Mouse (Mus musculus) liver, embryonic 11.5 days (tissue): ENCODE measurements at regions not wholly inside any gene's neighbourhood (a gene's known extent, or its start where the extent isn't known, plus 50 kb on each side); places are given as distances from the start of the nearest gene placed in this dataset.

ENCODE experiments used
- ATAC-seq: fragments of 200-750 bp; cut with Nextera tagmentation; replicated peaks from 2 replicates; pipeline ENCODE4 v1.8.0; 2017; ENCODE audit warnings: moderate number of reproducible peaks, mild to moderate bottlenecking, moderate TSS enrichment, moderate library complexity; ENCODE audit not compliant: low FRiP score
- DNase-seq: peaks from one replicate; pipeline ENCODE4 v3.0.0-alpha.2; 2017; ENCODE audit warnings: low spot score
- H3K27ac ChIP-seq: fragments of 300-500 bp; sonication (generic); 2 replicates; pipeline ENCODE4 v1.5.1; 2014; ENCODE audit warnings: mild to moderate bottlenecking, low read depth, low read length, control low read depth
- H3K27me3 ChIP-seq: fragments of 300-500 bp; sonication (generic); replicated peaks from 2 replicates; pipeline ENCODE4 v1.6.1; 2014; ENCODE audit warnings: low read length, mixed read lengths; ENCODE audit not compliant: control insufficient read depth, insufficient read depth
- H3K36me3 ChIP-seq: fragments of 300-500 bp; sonication (generic); 2 replicates; pipeline ENCODE4 v1.6.1; 2014; ENCODE audit warnings: mild to moderate bottlenecking, low read length, moderate library complexity, mixed read lengths; ENCODE audit not compliant: control insufficient read depth, insufficient read depth
- H3K4me1 ChIP-seq: fragments of 300-500 bp; sonication (generic); replicated peaks from 2 replicates; pipeline ENCODE4 v1.6.1; 2014; ENCODE audit warnings: low read length, mixed read lengths; ENCODE audit not compliant: control insufficient read depth, insufficient read depth
- H3K4me2 ChIP-seq: fragments of 300-500 bp; sonication (generic); 2 replicates; pipeline ENCODE4 v1.6.1; 2014; ENCODE audit warnings: mild to moderate bottlenecking, control low read depth, moderate library complexity
- H3K4me3 ChIP-seq: fragments of 300-500 bp; sonication (generic); 2 replicates; pipeline ENCODE4 v1.5.1; 2014; ENCODE audit warnings: low read depth, low read length, control low read depth
- H3K9ac ChIP-seq: fragments of 300-500 bp; sonication (generic); 2 replicates; pipeline ENCODE4 v1.6.1; 2014; ENCODE audit warnings: low read depth, low read length, control low read depth
- H3K9me3 ChIP-seq: fragments of 300-500 bp; sonication (generic); 2 replicates; pipeline ENCODE4 v1.6.1; 2016; ENCODE audit warnings: low read length, inconsistent platforms, mixed read lengths; ENCODE audit not compliant: control insufficient read depth
- WGBS: fragments of 180-500 bp; shearing (Covaris S2); extraction: QIAGEN DNeasy Blood & Tissue Kit; methylation state at CpG from one replicate; pipeline ENCODE4 v1.1.7; 2014; 5-methylcytosine and 5-hydroxymethylcytosine counted together

GRCm38 (mm10) chrX:158920217-158920616 is 289.9 kb upstream of the Rps6ka3 start:
- H3K4me2 ChIP-seq, result no peak overlapping the region
- no peaks in the 10 kb centered on the region for H3K4me1 ChIP-seq
- no peak overlapping the region for H3K27ac ChIP-seq
- H3K4me3 ChIP-seq, result no peak overlapping the region
- no peak for DNase-seq
- H3K9ac ChIP-seq, result no peak overlapping the region
- no peaks in the 10 kb centered on the region for H3K36me3 ChIP-seq
- WGBS, result 52% methylated on average over 3 of the region's 3 CpGs
- peaks cover 9% of the 10 kb centered on the region; the same call in 1 of the 2 replicates for H3K27me3 ChIP-seq
- no peaks in the 10 kb centered on the region for H3K9me3 ChIP-seq
- no peak for ATAC-seq

- DNase-seq (no peak), ATAC-seq (no peak)
- Histone ChIP-seq H3K4me1 (no peaks in the 10 kb centered on the region), H3K27me3 (peaks cover 9% of the 10 kb centered on the region; the same call in 1 of the 2 replicates), H3K9me3 (no peaks in the 10 kb centered on the region), H3K27ac (no peak overlapping the region), H3K36me3 (no peaks in the 10 kb centered on the region), H3K4me2 (no peak overlapping the region), H3K9ac (no peak overlapping the region), H3K4me3 (no peak overlapping the region)
- WGBS, result 61% methylated on average over 5 of the region's 5 CpGs
Observed at GRCm38 (mm10) chrX:158921424-158921823, 288.7 kb upstream of the Rps6ka3 start.

- Histone ChIP-seq H3K4me2 (no peak overlapping the region), H3K4me3 (no peak overlapping the region), H3K27me3 (peaks cover 9% of the 10 kb centered on the region; the same call in 1 of the 2 replicates), H3K27ac (no peak overlapping the region), H3K9me3 (no peaks in the 10 kb centered on the region), H3K9ac (no peak overlapping the region), H3K36me3 (no peaks in the 10 kb centered on the region), H3K4me1 (no peaks in the 10 kb centered on the region)
- ATAC-seq (no peak), DNase-seq (peak; percentile 38)
- 35% methylated on average over 14 of the region's 14 CpGs for WGBS
Observed at GRCm38 (mm10) chrX:158921838-158922450, 288.2 kb upstream of the Rps6ka3 start.

- peaks cover 9% of the 10 kb centered on the region; the same call in 1 of the 2 replicates for H3K27me3 ChIP-seq
- H3K9ac ChIP-seq, result no peak overlapping the region
- no peaks in the 10 kb centered on the region for H3K9me3 ChIP-seq
- H3K4me1 ChIP-seq, result no peaks in the 10 kb centered on the region
- no peak overlapping the region for H3K4me3 ChIP-seq
- DNase-seq (no peak), ATAC-seq (no peak)
- H3K4me2 ChIP-seq, result peak overlapping the region; percentile 28; the same call in 1 of the 2 replicates
- no peaks in the 10 kb centered on the region for H3K36me3 ChIP-seq
- H3K27ac ChIP-seq, result no peak overlapping the region
- 20% methylated on average over 14 of the region's 14 CpGs for WGBS
Observed at GRCm38 (mm10) chrX:158923081-158923561, 287.0 kb upstream of the Rps6ka3 start.

DNA sequence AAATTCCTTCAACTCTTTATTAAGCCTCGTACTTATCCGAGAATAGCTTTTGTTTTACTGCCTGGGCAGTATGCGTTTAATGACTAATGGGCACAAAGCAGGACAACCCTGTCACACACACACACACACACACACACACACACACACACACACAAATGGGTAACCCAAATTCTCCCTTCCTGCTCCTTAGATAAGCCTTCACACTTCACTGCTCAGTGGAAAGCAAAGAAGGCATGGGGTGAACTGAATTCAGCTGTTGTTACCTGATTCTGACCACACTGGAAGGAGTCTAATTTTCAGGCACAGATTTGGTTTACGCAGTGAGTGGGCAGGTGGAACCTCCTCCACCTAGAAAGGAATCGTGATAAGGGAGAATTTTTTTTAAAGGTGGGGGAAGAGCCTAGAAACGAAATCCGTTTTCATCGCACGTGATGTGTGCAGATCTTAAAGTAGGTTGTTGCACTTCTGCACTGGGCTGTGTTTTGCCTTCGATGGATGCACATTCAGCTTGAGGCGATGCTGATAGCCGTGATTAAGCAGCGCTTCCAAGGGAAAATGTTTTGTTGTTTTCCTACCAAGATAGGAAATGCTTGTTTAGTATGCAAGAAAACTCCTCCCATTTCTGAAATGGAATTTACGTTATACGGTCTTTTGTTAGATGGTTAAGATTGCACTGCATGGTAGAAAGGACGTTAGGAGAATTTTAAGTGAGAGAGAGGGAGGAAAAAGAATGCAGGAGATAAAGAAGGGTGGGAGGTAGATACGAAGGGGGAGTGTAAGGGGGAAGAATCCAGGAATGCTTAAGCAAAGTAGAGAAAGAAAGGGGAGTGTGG is 286.2 kb upstream of the Rps6ka3 start:
- no peak overlapping the region for H3K4me3 ChIP-seq
- DNase-seq (no peak), ATAC-seq (no peak)
- H3K4me2 ChIP-seq, result no peak overlapping the region
- H3K9ac ChIP-seq, result no peak overlapping the region
- peaks cover 9% of the 10 kb centered on the region; the same call in 1 of the 2 replicates for H3K27me3 ChIP-seq
- no peaks in the 10 kb centered on the region for H3K4me1 ChIP-seq
- H3K9me3 ChIP-seq, result no peaks in the 10 kb centered on the region
- 47% methylated on average over 17 of the region's 17 CpGs for WGBS
- H3K27ac ChIP-seq, result no peak overlapping the region
- no peaks in the 10 kb centered on the region for H3K36me3 ChIP-seq

- 48% methylated on average over 6 of the region's 6 CpGs for WGBS
- DNase-seq (no peak), ATAC-seq (no peak)
- no peaks in the 10 kb centered on the region for H3K36me3 ChIP-seq
- no peaks in the 10 kb centered on the region for H3K9me3 ChIP-seq
- H3K9ac ChIP-seq, result no peak overlapping the region
- H3K27ac ChIP-seq, result no peak overlapping the region
- no peak overlapping the region for H3K4me2 ChIP-seq
- H3K4me1 ChIP-seq, result no peaks in the 10 kb centered on the region
- peaks cover 9% of the 10 kb centered on the region; the same call in 1 of the 2 replicates for H3K27me3 ChIP-seq
- no peak overlapping the region for H3K4me3 ChIP-seq
Observed at GRCm38 (mm10) chrX:158924490-158925398, 285.4 kb upstream of the Rps6ka3 start.

DNA sequence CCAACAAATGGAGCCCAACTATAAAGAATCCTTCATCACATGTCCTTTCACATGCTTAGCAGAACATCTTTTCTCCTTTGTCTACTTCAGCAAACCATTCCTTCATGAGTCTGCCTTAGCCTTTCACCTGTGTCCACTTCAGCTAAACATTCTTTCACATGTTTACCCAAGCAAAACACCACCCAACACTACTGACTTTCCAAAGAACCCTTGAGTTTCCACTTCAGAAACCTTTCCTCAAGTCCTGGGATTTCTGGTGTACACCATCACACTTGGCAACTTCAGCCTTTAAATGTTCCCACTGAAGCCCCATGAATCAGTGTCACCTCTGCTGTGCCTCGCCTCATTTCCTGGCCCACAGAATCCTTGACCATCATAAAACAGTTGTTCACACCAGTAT is 278.2 kb upstream of the Rps6ka3 start:
- no peaks in the 10 kb centered on the region for H3K27me3 ChIP-seq
- no peak overlapping the region for H3K4me3 ChIP-seq
- 63% methylated on average over 1 of the region's 1 CpGs for WGBS
- H3K4me1 ChIP-seq, result no peaks in the 10 kb centered on the region
- H3K27ac ChIP-seq, result no peak overlapping the region
- no peak overlapping the region for H3K4me2 ChIP-seq
- H3K36me3 ChIP-seq, result no peaks in the 10 kb centered on the region
- H3K9me3 ChIP-seq, result no peaks in the 10 kb centered on the region
- ATAC-seq (no peak), DNase-seq (no peak)
- H3K9ac ChIP-seq, result no peak overlapping the region

DNA sequence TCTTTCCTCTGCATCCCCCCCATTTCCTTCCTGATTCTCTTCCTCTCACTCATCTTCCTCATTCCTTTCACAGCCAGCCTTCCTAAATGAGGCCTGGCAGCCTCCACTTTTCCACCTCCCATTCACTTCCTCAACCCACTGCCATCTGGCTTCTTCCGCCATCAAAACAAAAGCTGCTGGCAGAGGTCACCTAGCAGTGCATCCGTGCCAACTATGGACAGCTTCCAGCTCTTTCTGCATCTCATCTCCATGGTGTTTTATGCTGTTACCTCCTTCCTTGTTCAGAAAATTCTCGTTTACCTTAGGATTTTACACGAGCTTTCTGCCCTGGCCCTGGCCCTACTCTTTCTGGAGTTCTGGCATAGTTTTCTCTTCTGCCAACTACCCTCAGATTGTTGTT is 262.9 kb upstream of the Rps6ka3 start:
- H3K27ac ChIP-seq, result no peak overlapping the region
- WGBS, result 66% methylated on average over 4 of the region's 4 CpGs
- ATAC-seq, result no peak
- DNase-seq, result no peak
- H3K36me3 ChIP-seq, result no peaks in the 10 kb centered on the region
- H3K27me3 ChIP-seq, result no peaks in the 10 kb centered on the region
- H3K9me3 ChIP-seq, result no peaks in the 10 kb centered on the region
- H3K9ac ChIP-seq, result no peak overlapping the region
- H3K4me3 ChIP-seq, result no peak overlapping the region
- no peaks in the 10 kb centered on the region for H3K4me1 ChIP-seq
- no peak overlapping the region for H3K4me2 ChIP-seq
